Mouse (Mus musculus): ENCODE measurements at regions not wholly inside any gene's neighbourhood (a gene's known extent, or its start where the extent isn't known, plus 50 kb on each side); places are given as distances from the start of the nearest gene placed in this dataset.

DNA sequence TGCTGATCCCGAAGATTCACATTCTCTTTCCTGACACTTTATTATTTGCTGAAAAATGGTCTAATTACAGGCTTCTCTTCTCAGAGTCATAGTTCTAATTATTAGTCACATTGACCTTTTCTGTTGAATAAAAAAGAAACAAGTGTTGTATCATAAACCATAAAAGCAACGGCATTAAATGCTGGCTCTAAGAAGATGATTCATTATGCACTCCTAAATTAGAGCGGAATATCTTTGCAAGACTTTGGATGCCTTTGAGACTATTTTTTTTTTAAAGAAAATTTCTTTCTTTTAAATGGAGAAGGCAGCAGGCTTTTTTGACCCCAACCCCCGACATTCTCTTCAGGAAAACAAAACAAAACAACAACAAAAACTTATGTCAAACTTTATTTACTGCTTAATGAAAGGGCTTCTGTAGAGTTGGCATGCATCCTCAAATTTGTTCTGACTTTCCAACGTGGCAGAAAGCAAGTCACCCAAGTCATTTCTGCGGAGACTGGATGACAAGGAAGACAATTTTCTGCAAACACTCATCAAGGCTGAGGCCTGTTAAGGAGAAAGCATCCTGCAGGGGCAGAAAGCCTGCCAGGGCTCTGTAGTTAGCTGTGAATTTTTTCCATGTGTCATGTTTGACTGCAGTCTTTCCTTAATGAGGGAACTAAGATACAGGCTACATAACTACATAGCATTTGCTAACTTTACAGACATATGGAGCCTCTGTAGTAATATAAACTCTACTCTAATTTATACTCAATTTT, 205.1 kb downstream of the 1700017N19Rik start:
- no peak for TF ChIP-seq CTCF (conservative IDR thresholded peaks at IDR 0.05; ENCODE audit: insufficient read depth, insufficient read length, low read depth, low read length)
- TF ChIP-seq POLR2A (IDR thresholded peaks at IDR 0.05; ENCODE audit: low read depth, low read length) = no peak

All from kidney, adult 2 months (tissue).